Mouse (Mus musculus) c-Kit-negative CD71-positive TER-119-positive erythroid progenitor cells, embryonic 14.5 days (primary cell): ENCODE data around the gene Cdkn1b.

ENCODE experiments used
- DNase-seq: peaks from one replicate; pipeline ENCODE4 v3.0.0-alpha.2; 2013; ENCODE audit warnings: low read depth, low spot score

The Cdkn1b gene

GRCm38 (mm10) chr6:134929926-134930325 lies 9.7 kb downstream of the Cdkn1b start:
- DNase-seq, result no peak

GRCm38 (mm10) chr6:134930383-134930782 lies 10.2 kb downstream of the Cdkn1b start:
- no peak for DNase-seq

- no peak for DNase-seq
Measured at GRCm38 (mm10) chr6:134931146-134931545, 10.9 kb downstream of the Cdkn1b start.

- no peak for DNase-seq
Measured at GRCm38 (mm10) chr6:134932486-134933206, 12.4 kb downstream of the Cdkn1b start.

- DNase-seq, result no peak
Measured at GRCm38 (mm10) chr6:134933207-134933558, 13.0 kb downstream of the Cdkn1b start.

GRCm38 (mm10) chr6:134934305-134934704 lies 14.1 kb downstream of the Cdkn1b start:
- DNase-seq, result no peak

GRCm38 (mm10) chr6:134939781-134940180 lies 19.6 kb downstream of the Cdkn1b start:
- no peak for DNase-seq

- DNase-seq, result no peak
Measured at GRCm38 (mm10) chr6:134943759-134944407, 23.7 kb downstream of the Cdkn1b start.

- DNase-seq, result no peak
Measured at GRCm38 (mm10) chr6:134946054-134946453, 25.9 kb downstream of the Cdkn1b start.

GRCm38 (mm10) chr6:134946858-134947257 lies 26.7 kb downstream of the Cdkn1b start:
- DNase-seq, result no peak

- peak; percentile 69 for DNase-seq
Measured at GRCm38 (mm10) chr6:134947311-134948087, 27.3 kb downstream of the Cdkn1b start.

GRCm38 (mm10) chr6:134948522-134949061 lies 28.4 kb downstream of the Cdkn1b start:
- no peak for DNase-seq

GRCm38 (mm10) chr6:134949241-134949640 lies 29.0 kb downstream of the Cdkn1b start:
- no peak for DNase-seq

- no peak for DNase-seq
Measured at GRCm38 (mm10) chr6:134951364-134951763, 31.2 kb downstream of the Cdkn1b start.

GRCm38 (mm10) chr6:134953976-134954375 lies 33.8 kb downstream of the Cdkn1b start:
- no peak for DNase-seq

- peak; percentile 12 for DNase-seq
Measured at GRCm38 (mm10) chr6:134956388-134956787, 36.2 kb downstream of the Cdkn1b start.

- DNase-seq, result no peak
Measured at GRCm38 (mm10) chr6:134961286-134961685, 41.1 kb downstream of the Cdkn1b start.

GRCm38 (mm10) chr6:134961858-134962517 lies 41.8 kb downstream of the Cdkn1b start:
- no peak for DNase-seq

- no peak for DNase-seq
Measured at GRCm38 (mm10) chr6:134962518-134962893, 42.3 kb downstream of the Cdkn1b start.

- DNase-seq, result no peak
Measured at GRCm38 (mm10) chr6:134963910-134964309, 43.7 kb downstream of the Cdkn1b start.

- no peak for DNase-seq
Measured at GRCm38 (mm10) chr6:134966681-134967080, 46.5 kb downstream of the Cdkn1b start.

GRCm38 (mm10) chr6:134968326-134968725 lies 48.1 kb downstream of the Cdkn1b start:
- no peak for DNase-seq
